Mouse (Mus musculus): ENCODE data around the gene Ift172.

DNA sequence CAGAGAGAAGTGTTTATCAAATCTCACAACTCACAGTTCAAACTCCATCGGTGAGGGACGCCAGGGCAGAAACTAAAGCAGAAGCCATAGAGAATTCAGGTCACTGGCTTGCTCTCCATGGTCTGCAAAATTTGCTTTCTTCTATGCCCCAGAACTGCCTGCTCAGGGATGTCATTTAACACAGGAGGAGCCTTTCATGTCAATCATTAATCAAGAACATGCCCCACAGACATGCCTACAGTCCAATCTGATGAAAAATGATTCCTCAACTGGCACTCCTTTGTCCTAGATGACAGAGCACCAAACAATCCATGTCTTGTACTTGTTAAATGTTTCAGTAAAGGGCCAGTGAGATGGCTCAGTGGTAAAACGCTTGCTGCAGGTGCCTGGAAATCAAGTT lies 31.9 kb upstream of the Ift172 start:
- no peak for TF ChIP-seq GATA1 (IDR thresholded peaks at IDR 0.05; ENCODE audit: low read length)
- TF ChIP-seq TAL1 (IDR thresholded peaks at IDR 0.05; ENCODE audit: low read length) = no peak

Data from erythroblast, embryonic 14.5 days (primary cell).